Mouse (Mus musculus): ENCODE data around the gene Ubl5.

DNA sequence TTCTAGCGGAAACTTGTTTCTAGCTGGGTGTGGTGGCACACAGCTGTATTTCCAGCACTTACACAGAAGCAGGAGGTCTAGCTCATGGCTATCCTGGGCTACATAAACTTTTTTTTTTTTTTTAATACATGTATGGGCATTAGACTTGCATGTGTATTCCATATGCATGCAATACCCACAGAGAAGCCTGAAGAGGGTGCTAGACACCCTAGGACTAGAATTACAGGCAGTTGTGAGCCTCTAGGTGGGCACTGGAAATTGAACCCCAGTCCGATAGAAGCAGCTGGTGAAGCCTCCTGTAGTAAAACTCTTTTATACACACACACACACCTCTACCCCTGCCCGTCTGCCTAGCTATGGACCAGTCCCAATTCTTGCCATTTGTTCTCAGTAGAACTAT lies 11.2 kb downstream of the Ubl5 start:
- TF ChIP-seq GATA1 (IDR thresholded peaks at IDR 0.05; ENCODE audit: low read length) (no peak), TAL1 (IDR thresholded peaks at IDR 0.05; ENCODE audit: low read length) (no peak)
